Comparison of ENCODE assay signal across 8 mouse cellular contexts in genomic region chr17:27821407-27822338, GRCm38 (mm10). TPM values are rescaled to one million over a fixed set of nuclear protein-coding genes. Genes with fewer than 3 reads are reported as not detected.
A peak's percentile ranks its signal among the peaks of the same experiment; 100 is the strongest.
DNase-seq lines count a peak whose midpoint lies in the region; ATAC-seq lines count a peak whose summit lies in the region.

No protein-coding gene starts in this region.

- no peak overlapping the region for H3K27ac ChIP-seq in neural tube, embryonic 11.5 days (ENCODE audit: low read depth, low read length)
- H3K27ac ChIP-seq in heart, embryonic 16.5 days (ENCODE audit: low read length) = peak overlapping the region; percentile 92
- H3K27ac ChIP-seq in midbrain, embryonic 13.5 days = peak overlapping the region; percentile 84

- no peaks in the 10 kb centered on the region for H3K9me3 ChIP-seq in neural tube, embryonic 11.5 days (ENCODE audit: control insufficient read depth, low read length)
- no peaks in the 10 kb centered on the region for H3K9me3 ChIP-seq in heart, embryonic 16.5 days (replicated peaks; ENCODE audit: control insufficient read depth, low read length)
- H3K9me3 ChIP-seq in midbrain, embryonic 13.5 days = no peaks in the 10 kb centered on the region

- H3K4me1 ChIP-seq in neural tube, embryonic 11.5 days (ENCODE audit: control insufficient read depth, insufficient read depth, low read length) = peaks cover 22% of the 10 kb centered on the region
- H3K4me1 ChIP-seq in heart, embryonic 16.5 days (ENCODE audit: control insufficient read depth, insufficient read depth, low read length) = peaks cover 20% of the 10 kb centered on the region
- H3K4me1 ChIP-seq in midbrain, embryonic 13.5 days (replicated peaks) = peaks cover 38% of the 10 kb centered on the region

- no peak overlapping the region for H3K4me3 ChIP-seq in neural tube, embryonic 11.5 days (ENCODE audit: low read depth, low read length)
- peak overlapping the region; percentile 72 for H3K4me3 ChIP-seq in heart, embryonic 16.5 days (ENCODE audit: low read length)
- peak overlapping the region; percentile 100 for H3K4me3 ChIP-seq in midbrain, embryonic 13.5 days (replicated peaks)

- peak overlapping the region; percentile 57 for H3K4me2 ChIP-seq in neural tube, embryonic 11.5 days (ENCODE audit: low read depth)
- peak overlapping the region; percentile 78 for H3K4me2 ChIP-seq in heart, embryonic 16.5 days (ENCODE audit: low read depth, low read length)
- H3K4me2 ChIP-seq in midbrain, embryonic 13.5 days (replicated peaks) = peak overlapping the region; percentile 86

- WGBS in neural tube, embryonic 11.5 days = 70% methylated on average over 9 of the region's 9 CpGs
- 50% methylated on average over 9 of the region's 9 CpGs for WGBS in heart, embryonic 16.5 days
- 69% methylated on average over 9 of the region's 9 CpGs for WGBS in midbrain, embryonic 13.5 days

- no peak overlapping the region for H3K9ac ChIP-seq in neural tube, embryonic 11.5 days (ENCODE audit: low read length)
- peak overlapping the region; percentile 87 for H3K9ac ChIP-seq in heart, embryonic 16.5 days (ENCODE audit: low read length)
- H3K9ac ChIP-seq in midbrain, embryonic 13.5 days (replicated peaks) = peak overlapping the region; percentile 72

- H3K27me3 ChIP-seq in neural tube, embryonic 11.5 days (ENCODE audit: control insufficient read depth, insufficient read depth, low read length) = no peaks in the 10 kb centered on the region
- no peaks in the 10 kb centered on the region for H3K27me3 ChIP-seq in heart, embryonic 16.5 days (ENCODE audit: control insufficient read depth, insufficient read depth, low read length)
- H3K27me3 ChIP-seq in midbrain, embryonic 13.5 days = no peaks in the 10 kb centered on the region

- H3K36me3 ChIP-seq in neural tube, embryonic 11.5 days (ENCODE audit: control insufficient read depth, insufficient read depth, low read length) = no peaks in the 10 kb centered on the region
- no peaks in the 10 kb centered on the region for H3K36me3 ChIP-seq in heart, embryonic 16.5 days (ENCODE audit: control insufficient read depth, insufficient read depth)
- no peaks in the 10 kb centered on the region for H3K36me3 ChIP-seq in midbrain, embryonic 13.5 days

- no peak for DNase-seq in neural tube, embryonic 11.5 days (ENCODE audit: low spot score)
- DNase-seq in neural tube, embryonic 10.5 days (ENCODE audit: extremely low spot score, low spot score) = no peak
- peak; percentile 62 for DNase-seq in cerebellum, adult 9-10 months
- peak; percentile 71 to 83 for DNase-seq in kidney, postnatal 36 days
- DNase-seq in embryo, embryonic 11 days = no peak
- no peak for DNase-seq in Muller cell, postnatal 12 days (ENCODE audit: inconsistent ontology term)

- ATAC-seq in neural tube, embryonic 11.5 days (ENCODE audit: insufficient read depth, low FRiP score, low TSS enrichment) = no peak
- ATAC-seq in heart, embryonic 16.5 days (replicated peaks; ENCODE audit: extremely low read depth, insufficient read depth, low FRiP score) = no peak
- ATAC-seq in midbrain, embryonic 13.5 days = no peak

RNA-seq across cellular contexts. Expression of gene D17Wsu92e, which starts 1.2 kb away (rescaled TPM):
- 12.6 and 14.1 TPM in 2 replicates for polyA plus RNA-seq in neural tube, embryonic 11.5 days (2014; fragmentation: Nextera tagmentation; extraction: Ambion mirVana)
- polyA plus RNA-seq in heart, embryonic 16.5 days (2015; fragmentation: Nextera tagmentation; extraction: Ambion mirVana) = 15.4 and 16.0 TPM in 2 replicates
- polyA plus RNA-seq in midbrain, embryonic 13.5 days (2015; fragmentation: Nextera tagmentation; extraction: Ambion mirVana) = 9.6 and 9.7 TPM in 2 replicates

RNA-seq across cellular contexts. Expression of gene Snrpc, which starts 16.3 kb away (rescaled TPM):
- polyA plus RNA-seq in neural tube, embryonic 11.5 days (2014; fragmentation: Nextera tagmentation; extraction: Ambion mirVana) = 350 and 368 TPM in 2 replicates
- polyA plus RNA-seq in heart, embryonic 16.5 days (2015; fragmentation: Nextera tagmentation; extraction: Ambion mirVana) = 186 and 189 TPM in 2 replicates
- 304 and 309 TPM in 2 replicates for polyA plus RNA-seq in midbrain, embryonic 13.5 days (2015; fragmentation: Nextera tagmentation; extraction: Ambion mirVana)

RNA-seq across cellular contexts. Expression of gene Uhrf1bp1, which starts 34.6 kb away (rescaled TPM):
- polyA plus RNA-seq in neural tube, embryonic 11.5 days (2014; fragmentation: Nextera tagmentation; extraction: Ambion mirVana) = 7.6 and 7.8 TPM in 2 replicates
- polyA plus RNA-seq in heart, embryonic 16.5 days (2015; fragmentation: Nextera tagmentation; extraction: Ambion mirVana) = 2.4 and 3.0 TPM in 2 replicates
- polyA plus RNA-seq in midbrain, embryonic 13.5 days (2015; fragmentation: Nextera tagmentation; extraction: Ambion mirVana) = 6.6 and 7.3 TPM in 2 replicates

Comparison
In these comparisons a context has a peak if more than half of its experiments do, and no peak if none do; other contexts are left out.
1. DNase-seq: peak in cerebellum, adult 9-10 months (single experiment) and kidney, postnatal 36 days (2 of 2); none in neural tube, embryonic 11.5 days (single experiment), neural tube, embryonic 10.5 days (single experiment), embryo, embryonic 11 days (single experiment) and Muller cell, postnatal 12 days (single experiment).
2. Peak in every context shown above with its lines, with median percentiles within 50 percentile points of each other: H3K4me2 ChIP-seq.